Mouse (Mus musculus): Measurements from ENCODE around the gene Olfr1195. TPM values are rescaled to one million over a fixed set of nuclear protein-coding genes. Genes with fewer than 3 reads are reported as not detected.
"Not testable (repeated sequence)": the region's sequence is repeated elsewhere in the genome, so short reads cannot be mapped to it uniquely, and the experiment has no call there.

Olfr1195 gene
- total RNA-seq (2022), result not detected

- no peak for DNase-seq (ENCODE audit: low spot score in 2 of 2)
Measured at GRCm38 (mm10) chr2:88689087-88689486, at the start of gene Olfr1195. Gene Olfr1195 (minus strand): TSS chr2:88689187.

DNA sequence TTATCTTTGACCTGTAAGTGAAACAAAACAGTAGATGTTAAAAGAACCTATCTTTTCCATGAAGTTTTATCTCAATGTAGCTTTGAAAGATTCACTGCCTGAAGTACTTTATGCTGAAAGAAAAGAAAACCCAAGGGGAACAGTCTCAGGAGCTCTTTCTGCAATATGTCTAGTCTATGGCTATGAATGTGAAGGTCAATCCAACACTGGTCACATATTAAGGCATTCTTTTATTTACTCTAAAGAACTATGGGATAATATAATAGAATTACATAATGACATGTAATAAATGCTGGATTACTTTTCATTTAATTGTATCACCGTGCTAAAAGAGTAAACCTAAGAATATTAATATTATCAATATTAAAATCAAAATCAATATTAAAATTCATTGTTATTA is 43.3 kb upstream of the Olfr1195 start, which contains the start of gene Olfr1197:
Olfr1197 (minus strand) TSS at position 101 of the 400 bp plus-strand sequence.
- no peak for DNase-seq (ENCODE audit: low spot score in 2 of 2)

GRCm38 (mm10) chr2:88704497-88704896 is 15.5 kb upstream of the Olfr1195 start, which contains the start of gene Olfr1196:
Gene Olfr1196 (minus strand): TSS chr2:88704597.
- no peak for DNase-seq (ENCODE audit: low spot score in 2 of 2)

GRCm38 (mm10) chr2:88675328-88675727 is 13.7 kb downstream of the Olfr1195 start, which contains the start of gene Olfr1193:
Gene Olfr1193 (plus strand): TSS chr2:88675628.
- DNase-seq (ENCODE audit: low spot score in 2 of 2), result not testable (repeated sequence)

GRCm38 (mm10) chr2:88648209-88648608 is 40.8 kb downstream of the Olfr1195 start, which contains the start of gene Olfr1192-ps1:
Gene Olfr1192-ps1 (plus strand): TSS chr2:88648509.
- DNase-seq (ENCODE audit: low spot score in 2 of 2), result no peak

GRCm38 (mm10) chr2:88640242-88640641 is 48.7 kb downstream of the Olfr1195 start, which contains the start of gene Olfr1191-ps1:
Gene Olfr1191-ps1 (plus strand): TSS chr2:88640542.
- DNase-seq (ENCODE audit: low spot score in 2 of 2), result not testable (repeated sequence)

Other genes starting within 250 kb of the Olfr1195 start
- gene Gm13757, start 240.1 kb downstream of the Olfr1195 start, total RNA-seq (2022), result not detected
- gene Olfr1183, start 234.3 kb downstream of the Olfr1195 start, total RNA-seq (2022), result not detected
- not detected for gene Olfr1184, start 205.6 kb downstream of the Olfr1195 start, total RNA-seq (2022)
- gene Olfr1185-ps1, start 195.9 kb downstream of the Olfr1195 start, total RNA-seq (2022), result not detected
- not detected for gene Olfr1186, start 170.6 kb downstream of the Olfr1195 start, total RNA-seq (2022)
- not detected for gene Olfr1188, start 132.3 kb downstream of the Olfr1195 start, total RNA-seq (2022)
- gene Olfr1189, start 102.7 kb downstream of the Olfr1195 start, total RNA-seq (2022), result not detected
- gene Olfr1191-ps1, start 48.6 kb downstream of the Olfr1195 start, total RNA-seq (2022), result under 1 TPM in 1 of 4 experiments, not detected in 3; 0.06 TPM
- gene Olfr1192-ps1, start 40.7 kb downstream of the Olfr1195 start, total RNA-seq (2022), result not detected
- not detected for gene Olfr1193, start 13.6 kb downstream of the Olfr1195 start, total RNA-seq (2022)
- gene Olfr1196, start 15.4 kb upstream of the Olfr1195 start, total RNA-seq (2022), result not detected
- not detected for gene Olfr1197, start 43.2 kb upstream of the Olfr1195 start, total RNA-seq (2022)
- not detected for gene Olfr1198, start 62.2 kb upstream of the Olfr1195 start, total RNA-seq (2022)
- gene Olfr1199, start 71.3 kb upstream of the Olfr1195 start, total RNA-seq (2022), result not detected
- not detected for gene Olfr1200, start 81.3 kb upstream of the Olfr1195 start, total RNA-seq (2022)
- not detected for gene Olfr1201, start 103.8 kb upstream of the Olfr1195 start, total RNA-seq (2022)
- not detected for gene Olfr1202, start 125.3 kb upstream of the Olfr1195 start, total RNA-seq (2022)
- gene Olfr1205, start 140.6 kb upstream of the Olfr1195 start, total RNA-seq (2022), result not detected
- gene Olfr1204, start 160.1 kb upstream of the Olfr1195 start, total RNA-seq (2022), result not detected
- not detected for gene Olfr1206, start 174.0 kb upstream of the Olfr1195 start, total RNA-seq (2022)
- not detected for gene Olfr1208, start 213.1 kb upstream of the Olfr1195 start, total RNA-seq (2022)
- gene Olfr1209, start 226.0 kb upstream of the Olfr1195 start, total RNA-seq (2022), result not detected
- not detected for gene Olfr1211, start 248.9 kb upstream of the Olfr1195 start, total RNA-seq (2022)

Data from layer of hippocampus, adult 8-10 months (tissue).